8 mouse cellular contexts compared by ENCODE assay signal in genomic region chr9:34498651-34499050, GRCm38 (mm10). TPM values are rescaled to one million over a fixed set of nuclear protein-coding genes. Genes with fewer than 3 reads are reported as not detected.
DNase-seq lines count a peak whose midpoint lies in the region; ATAC-seq lines count a peak whose summit lies in the region.

No protein-coding gene starts in this region.

- no peak overlapping the region for H3K9ac ChIP-seq in forebrain, embryonic 13.5 days

- peak; percentile 85 for ATAC-seq in forebrain, embryonic 13.5 days

- DNase-seq in MN1 (ENCODE audit: low spot score) = peak; percentile 48
- peak; percentile 8 for DNase-seq in c-Kit-positive CD71-positive TER-119-negative erythroid progenitor cells, embryonic 14.5 days (ENCODE audit: low read depth)
- peak; percentile 86 for DNase-seq in heart, postnatal 4 days
- DNase-seq in layer of hippocampus, postnatal 14 days (ENCODE audit: low spot score in 2 of 2) = peak; percentile 86 to 90
- peak; percentile 88 for DNase-seq in lung, postnatal 36 days
- DNase-seq in right cerebral cortex, adult 18-20 months = peak; percentile 85
- peak; percentile 19 for DNase-seq in yolk sac, embryonic 10.5 days (ENCODE audit: low spot score)

- no peaks in the 10 kb centered on the region for H3K9me3 ChIP-seq in forebrain, embryonic 13.5 days (replicated peaks)

- H3K4me2 ChIP-seq in forebrain, embryonic 13.5 days = no peak overlapping the region

- no peaks in the 10 kb centered on the region for H3K36me3 ChIP-seq in forebrain, embryonic 13.5 days (ENCODE audit: poor library complexity, severe bottlenecking)

- H3K27me3 ChIP-seq in forebrain, embryonic 13.5 days = peaks cover 17% of the 10 kb centered on the region

- 7% methylated on average over 5 of the region's 5 CpGs for WGBS in forebrain, embryonic 13.5 days

- H3K4me3 ChIP-seq in forebrain, embryonic 13.5 days = no peak overlapping the region

- H3K4me1 ChIP-seq in forebrain, embryonic 13.5 days = peaks cover 9% of the 10 kb centered on the region; the same call in 1 of the 2 replicates

- H3K27ac ChIP-seq in forebrain, embryonic 13.5 days = no peak overlapping the region

RNA-seq across cellular contexts. Expression of gene Kirrel3, which starts 13.0 kb away (rescaled TPM):
- 17.1 and 23.2 TPM in 2 replicates for polyA plus RNA-seq in forebrain, embryonic 13.5 days (2015; fragmentation: Nextera tagmentation; extraction: Ambion mirVana)
- 1 to 10 TPM in 1 of 2 experiments, under 1 TPM in 1; 0.88 to 1.6 TPM for total RNA-seq in heart, postnatal 4 days (2021)
- total RNA-seq in layer of hippocampus, postnatal 14 days (2021) = 10 to 100 TPM; 43.9 to 50.2 TPM

Comparison
In these comparisons a context has a peak if more than half of its experiments do, and no peak if none do; other contexts are left out.
1. DNase-seq: peak in every context shown above with its lines; median percentile 88 in layer of hippocampus, postnatal 14 days; 88 in lung, postnatal 36 days; 86 in heart, postnatal 4 days; 85 in right cerebral cortex, adult 18-20 months; 48 in MN1; 19 in yolk sac, embryonic 10.5 days; 8 in c-Kit-positive CD71-positive TER-119-negative erythroid progenitor cells, embryonic 14.5 days.
2. RNA of gene Kirrel3, which starts 13.0 kb away (total RNA-seq): 43.9 to 50.2 TPM in layer of hippocampus, postnatal 14 days; 0.88 to 1.6 TPM in heart, postnatal 4 days; every median in the first group is over 10 times any median in the second.